Mouse (Mus musculus) liver, embryonic 14.5 days (tissue): ENCODE results near the gene Eif5a. TPM values are rescaled to one million over a fixed set of nuclear protein-coding genes. Genes with fewer than 3 reads are reported as not detected.

ENCODE experiments used
- ATAC-seq: fragments of 200-750 bp; cut with Nextera tagmentation; 2 replicates; pipeline ENCODE4 v1.8.0; 2017; ENCODE audit warnings: moderate number of reproducible peaks, mild to moderate bottlenecking, moderate library complexity; ENCODE audit not compliant: insufficient read depth
- DNase-seq, 3 experiments: peaks; one replicate each; pipeline ENCODE4 v3.0.0-alpha.2; 2012 to 2013; ENCODE audit warnings: low read depth in 3 of 3, low spot score in 3 of 3
- H3K27ac ChIP-seq: fragments of 300-500 bp; sonication (generic); 2 replicates; pipeline ENCODE4 v1.5.1; 2014; ENCODE audit warnings: moderate library complexity, mild to moderate bottlenecking, control low read depth, inconsistent platforms
- H3K27me3 ChIP-seq: fragments of 300-500 bp; sonication (generic); 2 replicates; pipeline ENCODE4 v1.6.1; 2014; ENCODE audit warnings: mild to moderate bottlenecking, low read length, moderate library complexity; ENCODE audit not compliant: control insufficient read depth, insufficient read depth
- H3K36me3 ChIP-seq: fragments of 300-500 bp; sonication (generic); replicated peaks from 2 replicates; pipeline ENCODE4 v1.6.1; 2014; ENCODE audit warnings: low read depth; ENCODE audit not compliant: control insufficient read depth, insufficient read depth
- H3K4me1 ChIP-seq, 2 experiments: fragments of 200-500 bp in 1 of 2; fragments of 300-500 bp in 1 of 2; sonication (generic) in 1 of 2; replicated peaks; 2 replicates each; pipeline ENCODE4 v1.6.1; 2012 to 2014; ENCODE audit warnings: antibody characterized with exemption in 1 of 2, inconsistent platforms in 1 of 2, low read length in 1 of 2; ENCODE audit not compliant: control insufficient read depth in 2 of 2, insufficient read depth in 2 of 2
- H3K4me2 ChIP-seq: fragments of 300-500 bp; sonication (generic); 2 replicates; pipeline ENCODE4 v1.6.1; 2014; ENCODE audit warnings: low read depth, mild to moderate bottlenecking, control low read depth, moderate library complexity
- H3K4me3 ChIP-seq, 2 experiments: fragments of 200-500 bp in 1 of 2; fragments of 300-500 bp in 1 of 2; sonication (generic) in 1 of 2; 2 replicates each; pipeline ENCODE4 v1.5.1; 2012 to 2014; ENCODE audit warnings: low read depth in 2 of 2, low read length in 2 of 2, mild to moderate bottlenecking in 2 of 2, control low read depth in 1 of 2, inconsistent platforms in 1 of 2, moderate library complexity in 1 of 2; ENCODE audit not compliant: insufficient read depth in 1 of 2
- H3K9ac ChIP-seq: fragments of 300-500 bp; sonication (generic); replicated peaks from 2 replicates; pipeline ENCODE4 v1.6.1; 2014; ENCODE audit warnings: mild to moderate bottlenecking, control low read depth, moderate library complexity
- H3K9me3 ChIP-seq: fragments of 300-500 bp; sonication (generic); 2 replicates; pipeline ENCODE4 v1.6.1; 2016; ENCODE audit warnings: low read length, mixed read lengths; ENCODE audit not compliant: control insufficient read depth
- CTCF ChIP-seq: IDR thresholded peaks from 2 replicates; pipeline ENCODE4 v1.5.1; 2016; ENCODE audit warnings: antibody characterized with exemption, low read depth, control low read depth
- EP300 ChIP-seq: IDR thresholded peaks from 2 replicates; pipeline ENCODE4 v1.6.1; 2016; ENCODE audit warnings: antibody characterized with exemption, low read depth
- WGBS: fragments of 180-500 bp; shearing (Covaris S2); extraction: QIAGEN DNeasy Blood & Tissue Kit; methylation state at CpG from one replicate; pipeline ENCODE4 v1.1.7; 2014; ENCODE audit not compliant: insufficient replicate concordance; 5-methylcytosine and 5-hydroxymethylcytosine counted together
- polyA plus RNA-seq, 2 experiments: library from polyadenylated mRNA; depleted of rRNA in 1 of 2; stranded (reverse) in 1 of 2; unstranded in 1 of 2; fragments of >200 nt; fragmentation: Nextera tagmentation in 1 of 2; extraction: Ambion mirVana in 1 of 2; gene quantifications; 2 replicates each; pipeline versions ENCODE4 v1.2.1 to v1.2.3; 2012 to 2014

Gene Eif5a
- polyA plus RNA-seq, 2 experiments, result 846 to 1,316 TPM

DNA sequence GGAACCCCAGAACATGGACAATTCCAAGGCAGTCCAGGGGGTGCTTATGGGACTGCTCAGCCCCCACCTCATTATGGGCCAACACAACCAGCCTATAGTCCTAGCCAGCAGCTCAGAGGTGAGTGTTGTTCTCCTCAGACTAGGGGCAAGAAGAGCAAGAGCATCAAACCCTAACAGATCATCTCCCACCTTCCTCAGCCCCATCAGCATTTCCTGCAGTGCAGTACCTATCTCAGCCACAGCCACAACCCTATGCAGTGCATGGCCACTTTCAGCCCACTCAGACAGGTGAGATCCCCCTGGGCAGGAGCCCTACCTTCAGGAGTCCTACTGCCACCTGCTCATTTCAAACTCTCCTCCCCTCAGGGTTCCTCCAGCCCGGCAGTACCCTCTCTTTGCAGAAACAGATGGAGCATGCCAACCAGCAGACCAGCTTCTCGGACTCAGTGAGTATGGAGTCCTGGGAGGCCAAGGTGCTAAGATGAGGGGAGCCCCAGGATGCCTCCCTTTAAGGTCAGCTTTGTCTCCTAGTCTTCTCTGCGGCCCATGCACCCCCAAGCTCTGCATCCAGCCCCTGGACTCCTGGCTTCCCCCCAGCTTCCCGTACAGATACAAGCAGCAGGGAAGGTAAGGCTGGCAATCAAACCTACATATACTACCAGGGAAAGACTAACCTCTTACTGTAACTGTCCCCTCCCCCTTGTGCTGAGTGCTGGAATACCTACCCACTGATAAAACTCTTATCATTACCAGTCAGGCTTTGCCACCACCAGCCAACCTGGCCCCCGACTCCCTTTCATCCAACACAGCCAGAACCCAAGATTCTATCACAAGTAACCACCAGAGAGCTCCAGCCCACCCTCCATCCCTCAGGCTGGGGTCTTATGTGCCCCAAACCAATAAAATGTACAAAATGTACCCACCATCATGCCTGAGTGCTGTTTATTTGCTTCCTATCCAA, 5.8 kb downstream of the Eif5a start:
- H3K4me3 ChIP-seq, result peak overlapping the region; percentile 82 to 90
- no peaks in the 10 kb centered on the region for H3K9me3 ChIP-seq
- whole genome bisulfite sequencing, result 13% methylated on average over 5 of the region's 5 CpGs
- H3K4me1 ChIP-seq, result peaks cover 36 to 51% of the 10 kb centered on the region in 2 experiments
- H3K9ac ChIP-seq, result peak overlapping the region; percentile 92
- H3K27ac ChIP-seq, result peak overlapping the region; percentile 95
- H3K27me3 ChIP-seq, result no peaks in the 10 kb centered on the region
- TF ChIP-seq EP300, result peak; percentile 92
- TF ChIP-seq CTCF, result peak; percentile 63
- peak; percentile 58 for ATAC-seq
- DNase-seq, result peak; percentile 82 to 90 (median 87)
- peaks cover 61% of the 10 kb centered on the region for H3K36me3 ChIP-seq
- H3K4me2 ChIP-seq, result peak overlapping the region; percentile 100

DNA sequence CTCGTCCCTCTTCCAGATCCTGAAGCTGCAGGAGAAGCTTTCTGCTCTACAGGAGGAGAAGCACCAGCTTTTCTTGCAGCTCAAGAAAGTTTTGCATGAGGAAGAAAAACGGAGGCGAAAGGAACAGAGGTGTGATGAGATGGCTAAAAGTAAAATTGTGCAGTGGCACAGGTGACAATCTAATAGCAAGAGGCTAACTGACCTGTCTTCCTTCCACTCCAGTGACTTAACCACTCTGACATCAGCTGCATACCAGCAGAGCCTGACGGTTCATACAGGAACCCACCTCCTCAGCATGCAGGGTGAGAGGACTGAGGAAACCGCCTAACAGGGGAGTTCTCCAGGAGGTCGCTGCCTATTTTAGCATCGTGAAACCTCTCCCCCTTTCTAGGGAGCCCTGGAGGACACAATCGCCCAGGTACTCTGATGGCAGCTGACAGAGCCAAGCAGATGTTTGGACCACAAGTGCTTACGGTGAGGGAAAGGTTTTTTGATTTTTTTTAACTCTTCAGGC, 6.8 kb downstream of the Eif5a start:
- peak overlapping the region; percentile 95 for H3K27ac ChIP-seq
- TF ChIP-seq EP300 (no peak), CTCF (no peak)
- H3K36me3 ChIP-seq, result peaks cover 69% of the 10 kb centered on the region
- H3K27me3 ChIP-seq, result no peaks in the 10 kb centered on the region
- WGBS, result 18% methylated on average over 9 of the region's 9 CpGs
- no peaks in the 10 kb centered on the region for H3K9me3 ChIP-seq
- H3K4me2 ChIP-seq, result peak overlapping the region; percentile 100
- peaks cover 36 to 51% of the 10 kb centered on the region in 2 experiments for H3K4me1 ChIP-seq
- no peak for ATAC-seq
- DNase-seq, result no peak
- H3K9ac ChIP-seq, result peak overlapping the region; percentile 92
- H3K4me3 ChIP-seq, result peak overlapping the region; percentile 82 to 90

GRCm38 (mm10) chr11:69914372-69914764, 7.4 kb downstream of the Eif5a start:
- Histone ChIP-seq H3K9ac (peak overlapping the region; percentile 92), H3K4me3 (peak overlapping the region; percentile 82 to 90), H3K27ac (peak overlapping the region; percentile 95), H3K9me3 (no peaks in the 10 kb centered on the region), H3K4me1 (peaks cover 36 to 50% of the 10 kb centered on the region in 2 experiments), H3K4me2 (peak overlapping the region; percentile 100), H3K27me3 (no peaks in the 10 kb centered on the region), H3K36me3 (peaks cover 72% of the 10 kb centered on the region)
- TF ChIP-seq CTCF (no peak), EP300 (no peak)
- ATAC-seq (no peak), DNase-seq (peak in 1 of 3 experiments; percentile 55)
- WGBS, result 2% methylated on average over 17 of the region's 17 CpGs

- H3K36me3 ChIP-seq, result peaks cover 72% of the 10 kb centered on the region
Observed at GRCm38 (mm10) chr11:69913554-69914371, 8.0 kb downstream of the Eif5a start, which contains the start of gene Gps2. Gps2 (plus strand) TSS chr11:69913888.

More at GRCm38 (mm10) chr11:69913554-69914371, 8.0 kb downstream of the Eif5a start, which contains the start of gene Gps2:
- Histone ChIP-seq H3K9ac (peak within 1 kb of the TSS; percentile 92), H3K27ac (peak within 1 kb of the TSS; percentile 95), H3K4me3 (peak within 1 kb of the TSS; percentile 82 to 90), H3K4me1 (peaks cover 30 to 44% of the 10 kb centered on the region in 2 experiments), H3K9me3 (no peaks in the 10 kb centered on the region), H3K27me3 (no peaks in the 10 kb centered on the region), H3K4me2 (peak within 1 kb of the TSS; percentile 100)
- DNase-seq, result peak; percentile 90 to 92 (median 92)
- TF ChIP-seq CTCF, result no peak; the same call in 1 of the 2 replicates
- peak; percentile 49; the same call in 1 of the 2 replicates for TF ChIP-seq EP300
- peak; percentile 75 for ATAC-seq
- 1% methylated on average over 61 of the region's 61 CpGs for whole genome bisulfite sequencing
